Mouse (Mus musculus) liver, embryonic 14.5 days (tissue): ENCODE results near the gene Fkbp1b.

Source experiments
- CTCF ChIP-seq: IDR thresholded peaks from 2 replicates; pipeline ENCODE4 v1.5.1; 2016; ENCODE audit warnings: antibody characterized with exemption, low read depth, control low read depth
- EP300 ChIP-seq: IDR thresholded peaks from 2 replicates; pipeline ENCODE4 v1.6.1; 2016; ENCODE audit warnings: antibody characterized with exemption, low read depth

DNA sequence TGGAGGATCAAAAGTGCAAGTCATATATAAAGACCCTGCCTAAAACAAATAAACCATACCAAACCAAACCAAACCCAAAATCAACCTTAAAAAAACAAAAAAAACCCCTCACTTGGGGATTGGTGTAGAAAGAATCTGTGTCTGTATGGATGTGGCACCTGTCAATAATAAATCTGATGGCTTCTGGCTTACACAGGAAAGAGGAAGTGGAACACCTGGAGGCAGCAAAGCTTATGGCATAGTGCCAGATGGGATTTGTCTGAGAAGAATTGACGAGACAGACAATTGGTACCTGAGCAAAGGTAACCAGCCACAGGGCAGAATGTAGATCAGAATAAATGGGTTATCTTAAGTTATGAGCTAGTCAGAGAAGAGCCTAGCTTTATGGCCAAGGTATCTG, 43.7 kb upstream of the Fkbp1b start:
- no peak for TF ChIP-seq CTCF
- no peak for TF ChIP-seq EP300
